Mouse (Mus musculus): Measurements from ENCODE around the gene Tmem205. TPM values are rescaled to one million over a fixed set of nuclear protein-coding genes. Genes with fewer than 3 reads are reported as not detected.

Gene Tmem205
- 60.7 and 62.4 TPM in 2 replicates for polyA plus RNA-seq (2014; fragmentation: Nextera tagmentation; extraction: Ambion mirVana)

DNA sequence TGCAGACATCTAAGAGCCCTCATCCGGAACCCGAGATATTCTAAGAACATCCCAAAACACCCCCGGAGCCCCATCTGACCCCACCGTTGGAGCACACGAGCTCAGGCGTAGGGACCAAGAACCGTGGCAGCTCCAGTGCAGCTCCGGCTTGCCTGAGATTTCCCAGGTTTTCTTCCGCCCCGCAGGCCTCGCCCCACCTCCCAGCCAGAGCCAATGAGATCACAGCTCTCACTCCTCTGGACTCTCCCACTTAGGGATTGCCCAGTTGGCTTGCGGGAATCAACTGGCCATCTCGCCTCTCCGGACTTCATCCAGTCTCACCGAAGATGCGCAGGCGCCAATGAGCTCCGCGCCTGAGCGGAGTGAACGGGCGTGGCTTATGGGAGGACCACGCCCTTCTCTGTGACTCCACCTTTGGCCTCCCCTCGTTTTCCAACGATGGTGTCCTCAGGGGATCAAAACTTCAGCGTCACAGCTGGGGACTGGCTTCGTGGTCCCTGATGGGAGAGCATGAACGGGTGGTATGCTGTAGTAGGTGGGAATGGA is at the start of gene Tmem205, which contains the start of gene Ccdc159:
Tmem205 (minus strand) TSS at position 349 of the 546 bp plus-strand sequence.
Ccdc159 (plus strand) TSS at position 264 of the 546 bp plus-strand sequence.
- H3K4me3 ChIP-seq (ENCODE audit: low read depth, low read length): peak within 1 kb of the TSS; percentile 40
- H3K4me2 ChIP-seq (replicated peaks; ENCODE audit: low read depth, low read length): peak within 1 kb of the TSS; percentile 53
- under 1% methylated on average over 28 of the region's 28 CpGs for WGBS
- H3K27me3 ChIP-seq (ENCODE audit: control insufficient read depth, insufficient read depth, low read length): no peaks in the 10 kb centered on the region
- H3K4me1 ChIP-seq (ENCODE audit: control insufficient read depth, insufficient read depth, low read length): peaks cover 15% of the 10 kb centered on the region; the same call in 1 of the 2 replicates
- peak within 1 kb of the TSS; percentile 29; the same call in 1 of the 2 replicates for H3K27ac ChIP-seq (ENCODE audit: low read length)
- H3K36me3 ChIP-seq (ENCODE audit: control insufficient read depth, insufficient read depth, low read length): no peaks in the 10 kb centered on the region
- H3K9me3 ChIP-seq (ENCODE audit: control insufficient read depth, low read depth, low read length): no peaks in the 10 kb centered on the region
- H3K9ac ChIP-seq (replicated peaks; ENCODE audit: low read depth, low read length): peak within 1 kb of the TSS; percentile 49
- peak; percentile 95 for ATAC-seq (ENCODE audit: insufficient number of reproducible peaks, insufficient read depth, low FRiP score, low read depth)

DNA sequence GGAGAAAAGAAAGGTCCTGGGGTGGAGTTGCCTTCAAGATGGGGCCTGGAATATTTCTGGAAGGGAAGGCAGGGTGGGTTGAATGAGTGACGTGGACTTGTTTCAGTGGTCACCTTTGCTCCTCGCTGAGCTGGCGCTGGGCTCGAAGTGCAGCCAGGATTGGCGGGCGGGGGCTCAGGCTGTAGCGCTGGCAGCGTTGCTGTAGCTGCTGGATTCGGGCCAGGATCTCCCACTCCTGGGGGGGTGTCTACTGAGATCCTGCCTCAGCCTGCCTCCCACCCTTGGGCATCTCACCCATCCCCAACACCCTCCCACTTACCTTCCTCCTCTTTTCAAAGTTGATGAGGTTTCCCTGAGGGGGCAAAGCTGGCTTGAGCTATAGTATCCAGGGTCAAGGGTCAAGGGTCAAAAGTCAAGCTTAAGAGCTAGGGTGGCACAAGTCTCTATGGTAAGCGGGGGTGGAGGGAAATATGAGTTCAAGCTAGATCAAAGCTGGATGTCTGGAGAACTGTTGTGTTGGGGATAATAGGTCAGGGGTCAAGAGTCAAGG is 49.3 kb upstream of the Tmem205 start:
- no peaks in the 10 kb centered on the region for H3K9me3 ChIP-seq (ENCODE audit: control insufficient read depth, low read depth, low read length)
- ATAC-seq (ENCODE audit: insufficient number of reproducible peaks, insufficient read depth, low FRiP score, low read depth): no peak

DNA sequence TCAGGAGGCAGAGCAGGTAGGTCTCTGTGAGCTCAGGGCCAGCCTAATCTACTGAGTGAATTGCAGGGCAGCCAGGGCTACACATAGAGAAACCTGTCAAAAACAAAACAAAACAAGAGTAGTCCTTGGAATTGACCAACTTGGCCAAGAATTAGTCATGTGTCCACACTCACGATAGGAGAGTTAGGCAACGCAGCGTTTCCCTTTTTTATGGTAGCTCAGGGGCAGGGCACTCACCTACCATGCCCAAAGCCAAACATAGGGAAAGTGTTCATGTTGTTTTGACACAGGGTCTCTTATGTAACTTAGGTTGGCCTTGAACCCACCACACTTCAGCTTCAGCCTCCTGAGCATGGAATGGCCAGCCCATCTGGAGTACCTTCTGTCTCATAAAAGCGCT is 41.9 kb upstream of the Tmem205 start:
- Histone ChIP-seq H3K4me3 (ENCODE audit: low read depth, low read length) (no peak overlapping the region), H3K4me2 (replicated peaks; ENCODE audit: low read depth, low read length) (no peak overlapping the region), H3K27ac (ENCODE audit: low read length) (no peak overlapping the region), H3K27me3 (ENCODE audit: control insufficient read depth, insufficient read depth, low read length) (no peaks in the 10 kb centered on the region), H3K9me3 (ENCODE audit: control insufficient read depth, low read depth, low read length) (no peaks in the 10 kb centered on the region), H3K9ac (replicated peaks; ENCODE audit: low read depth, low read length) (no peak overlapping the region), H3K4me1 (ENCODE audit: control insufficient read depth, insufficient read depth, low read length) (no peaks in the 10 kb centered on the region), H3K36me3 (ENCODE audit: control insufficient read depth, insufficient read depth, low read length) (no peaks in the 10 kb centered on the region)
- no peak for ATAC-seq (ENCODE audit: insufficient number of reproducible peaks, insufficient read depth, low FRiP score, low read depth)
- WGBS: 91% methylated on average over 4 of the region's 4 CpGs

More for the DNA sequence above, 49.3 kb upstream of the Tmem205 start:
- no peak overlapping the region for H3K4me2 ChIP-seq (replicated peaks; ENCODE audit: low read depth, low read length)
- no peaks in the 10 kb centered on the region for H3K27me3 ChIP-seq (ENCODE audit: control insufficient read depth, insufficient read depth, low read length)
- H3K4me1 ChIP-seq (ENCODE audit: control insufficient read depth, insufficient read depth, low read length): no peaks in the 10 kb centered on the region
- no peak overlapping the region for H3K4me3 ChIP-seq (ENCODE audit: low read depth, low read length)
- no peak overlapping the region for H3K9ac ChIP-seq (replicated peaks; ENCODE audit: low read depth, low read length)
- no peak overlapping the region for H3K27ac ChIP-seq (ENCODE audit: low read length)
- no peaks in the 10 kb centered on the region for H3K36me3 ChIP-seq (ENCODE audit: control insufficient read depth, insufficient read depth, low read length)
- 83% methylated on average over 10 of the region's 10 CpGs for WGBS

DNA sequence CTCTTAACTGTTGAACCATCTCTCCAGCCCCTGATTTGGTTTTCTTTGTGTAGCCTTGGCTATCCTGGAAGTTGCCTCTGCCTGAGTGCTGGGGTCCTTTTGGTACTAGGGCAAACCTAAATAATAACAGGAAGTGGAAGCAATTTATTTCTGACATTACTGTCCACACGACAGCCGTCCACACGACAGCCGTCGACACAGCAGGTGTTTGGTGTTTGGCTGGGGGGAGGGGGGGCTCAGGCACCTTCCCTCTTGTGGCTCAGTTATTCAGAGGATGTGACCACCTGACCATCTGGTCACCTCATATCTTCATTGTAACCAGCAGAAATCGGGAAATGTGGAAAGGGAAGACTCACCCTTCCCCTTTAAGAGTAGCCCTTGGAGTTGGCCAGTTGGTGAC is 41.5 kb upstream of the Tmem205 start:
- Histone ChIP-seq H3K4me2 (replicated peaks; ENCODE audit: low read depth, low read length) (no peak overlapping the region), H3K27ac (ENCODE audit: low read length) (no peak overlapping the region), H3K36me3 (ENCODE audit: control insufficient read depth, insufficient read depth, low read length) (no peaks in the 10 kb centered on the region), H3K9me3 (ENCODE audit: control insufficient read depth, low read depth, low read length) (no peaks in the 10 kb centered on the region), H3K27me3 (ENCODE audit: control insufficient read depth, insufficient read depth, low read length) (no peaks in the 10 kb centered on the region), H3K9ac (replicated peaks; ENCODE audit: low read depth, low read length) (no peak overlapping the region), H3K4me1 (ENCODE audit: control insufficient read depth, insufficient read depth, low read length) (no peaks in the 10 kb centered on the region), H3K4me3 (ENCODE audit: low read depth, low read length) (no peak overlapping the region)
- 49% methylated on average over 6 of the region's 6 CpGs for WGBS
- no peak for ATAC-seq (ENCODE audit: insufficient number of reproducible peaks, insufficient read depth, low FRiP score, low read depth)

DNA sequence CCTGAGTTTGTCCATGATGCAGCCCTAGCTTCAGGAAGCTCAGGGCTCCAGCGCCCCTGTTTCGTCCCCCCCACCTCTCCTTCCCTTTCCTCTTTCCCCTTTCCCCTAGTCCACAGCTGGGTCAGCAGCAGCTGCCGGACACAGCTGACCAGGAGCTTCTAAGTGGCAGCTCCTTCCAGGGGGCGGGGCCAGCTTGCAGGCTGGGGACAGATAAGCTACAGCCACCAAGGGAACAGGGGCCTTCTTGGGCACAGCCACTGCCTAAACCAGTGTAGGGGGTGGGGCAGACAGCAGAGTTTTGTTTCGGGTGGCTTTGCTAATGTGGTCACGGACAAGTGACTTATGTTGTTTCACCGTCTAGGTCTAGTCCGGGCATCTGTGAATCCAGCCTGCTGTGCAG is 36.1 kb upstream of the Tmem205 start, which contains the start of gene Epor:
Epor (minus strand) TSS at position 90 of the 400 bp plus-strand sequence.
- Histone ChIP-seq H3K36me3 (ENCODE audit: control insufficient read depth, insufficient read depth, low read length) (no peaks in the 10 kb centered on the region), H3K9ac (replicated peaks; ENCODE audit: low read depth, low read length) (0 out of 2 replicates have a peak within 1 kb of the TSS, but pooled peaks have one; percentile 10), H3K27me3 (ENCODE audit: control insufficient read depth, insufficient read depth, low read length) (peaks cover 14% of the 10 kb centered on the region), H3K4me3 (ENCODE audit: low read depth, low read length) (peak within 1 kb of the TSS; percentile 40), H3K9me3 (ENCODE audit: control insufficient read depth, low read depth, low read length) (no peaks in the 10 kb centered on the region), H3K4me1 (ENCODE audit: control insufficient read depth, insufficient read depth, low read length) (peaks cover 16% of the 10 kb centered on the region; the same call in 1 of the 2 replicates), H3K27ac (ENCODE audit: low read length) (no peak within 1 kb of the TSS), H3K4me2 (replicated peaks; ENCODE audit: low read depth, low read length) (peak within 1 kb of the TSS; percentile 91)
- peak; percentile 77 for ATAC-seq (ENCODE audit: insufficient number of reproducible peaks, insufficient read depth, low FRiP score, low read depth)
- 23% methylated on average over 8 of the region's 8 CpGs for WGBS

DNA sequence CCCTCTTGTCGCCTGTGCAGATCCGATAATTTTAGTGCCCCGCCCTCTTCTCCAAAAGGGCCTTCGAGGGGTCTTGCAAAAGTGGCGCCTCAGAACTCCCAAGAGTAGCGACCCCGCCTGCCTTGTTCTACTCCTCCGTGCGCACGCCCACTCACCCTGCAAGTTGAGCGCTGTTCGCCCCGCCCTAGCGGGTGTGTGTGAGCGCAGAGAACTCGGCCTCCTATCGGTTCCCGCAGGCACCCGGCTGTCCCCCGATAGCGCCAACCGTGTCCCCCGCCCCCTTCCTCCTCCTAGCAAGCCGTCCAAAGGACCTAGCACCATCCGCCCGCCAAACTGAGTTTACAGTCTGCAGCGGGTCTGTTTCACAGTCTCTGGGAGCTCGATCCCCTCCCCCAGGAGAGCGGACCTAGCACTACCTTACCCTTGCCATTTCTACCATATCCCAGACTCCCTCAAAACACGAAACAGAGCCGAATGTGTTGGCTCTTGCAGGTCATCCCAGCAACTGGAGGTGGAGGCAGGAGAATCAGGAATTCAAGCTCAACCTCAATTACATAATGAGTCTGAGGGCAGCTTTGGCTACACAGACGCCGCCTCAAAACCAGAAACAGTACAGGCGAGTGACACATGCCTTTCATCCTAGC is 35.2 kb upstream of the Tmem205 start:
- no peak overlapping the region for H3K27ac ChIP-seq (ENCODE audit: low read length)
- ATAC-seq (ENCODE audit: insufficient number of reproducible peaks, insufficient read depth, low FRiP score, low read depth): peak; percentile 90
- no peaks in the 10 kb centered on the region for H3K36me3 ChIP-seq (ENCODE audit: control insufficient read depth, insufficient read depth, low read length)
- H3K4me2 ChIP-seq (replicated peaks; ENCODE audit: low read depth, low read length): peak overlapping the region; percentile 91
- H3K9me3 ChIP-seq (ENCODE audit: control insufficient read depth, low read depth, low read length): no peaks in the 10 kb centered on the region
- peaks cover 16% of the 10 kb centered on the region; the same call in 1 of the 2 replicates for H3K4me1 ChIP-seq (ENCODE audit: control insufficient read depth, insufficient read depth, low read length)
- peak overlapping the region; percentile 40 for H3K4me3 ChIP-seq (ENCODE audit: low read depth, low read length)
- peaks cover 14% of the 10 kb centered on the region for H3K27me3 ChIP-seq (ENCODE audit: control insufficient read depth, insufficient read depth, low read length)
- 2% methylated on average over 34 of the region's 34 CpGs for WGBS
- H3K9ac ChIP-seq (replicated peaks; ENCODE audit: low read depth, low read length): 0 out of 2 replicates have a peak overlapping the region, but pooled peaks have one; percentile 10

DNA sequence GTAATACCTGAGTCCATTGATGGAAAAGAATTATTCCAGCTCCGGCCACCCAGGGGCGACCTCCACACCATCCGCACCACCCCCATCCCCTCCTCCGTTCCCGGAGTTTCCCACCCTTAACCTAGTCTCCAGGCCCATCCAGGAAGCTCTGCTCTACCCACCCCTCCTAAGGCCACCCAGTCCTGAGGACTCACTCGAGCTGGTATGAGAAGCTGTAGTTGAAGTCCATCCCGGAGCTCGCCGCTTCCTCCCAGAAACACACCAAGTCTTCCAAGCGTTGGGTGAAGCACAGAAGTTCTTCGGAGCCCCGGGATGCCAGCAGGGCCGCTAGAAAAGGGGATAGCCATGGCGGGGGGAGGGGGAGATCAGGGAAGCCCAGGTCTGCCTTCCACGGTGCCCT is 34.7 kb upstream of the Tmem205 start:
- Histone ChIP-seq H3K4me1 (ENCODE audit: control insufficient read depth, insufficient read depth, low read length) (peaks cover 16% of the 10 kb centered on the region; the same call in 1 of the 2 replicates), H3K4me3 (ENCODE audit: low read depth, low read length) (peak overlapping the region; percentile 40), H3K9ac (replicated peaks; ENCODE audit: low read depth, low read length) (0 out of 2 replicates have a peak overlapping the region, but pooled peaks have one; percentile 10), H3K9me3 (ENCODE audit: control insufficient read depth, low read depth, low read length) (no peaks in the 10 kb centered on the region), H3K27me3 (ENCODE audit: control insufficient read depth, insufficient read depth, low read length) (peaks cover 14% of the 10 kb centered on the region), H3K4me2 (replicated peaks; ENCODE audit: low read depth, low read length) (peak overlapping the region; percentile 91), H3K27ac (ENCODE audit: low read length) (no peak overlapping the region), H3K36me3 (ENCODE audit: control insufficient read depth, insufficient read depth, low read length) (no peaks in the 10 kb centered on the region)
- no peak; the same call in 1 of the 2 replicates for ATAC-seq (ENCODE audit: insufficient number of reproducible peaks, insufficient read depth, low FRiP score, low read depth)
- WGBS: 0% methylated on average over 15 of the region's 15 CpGs

DNA sequence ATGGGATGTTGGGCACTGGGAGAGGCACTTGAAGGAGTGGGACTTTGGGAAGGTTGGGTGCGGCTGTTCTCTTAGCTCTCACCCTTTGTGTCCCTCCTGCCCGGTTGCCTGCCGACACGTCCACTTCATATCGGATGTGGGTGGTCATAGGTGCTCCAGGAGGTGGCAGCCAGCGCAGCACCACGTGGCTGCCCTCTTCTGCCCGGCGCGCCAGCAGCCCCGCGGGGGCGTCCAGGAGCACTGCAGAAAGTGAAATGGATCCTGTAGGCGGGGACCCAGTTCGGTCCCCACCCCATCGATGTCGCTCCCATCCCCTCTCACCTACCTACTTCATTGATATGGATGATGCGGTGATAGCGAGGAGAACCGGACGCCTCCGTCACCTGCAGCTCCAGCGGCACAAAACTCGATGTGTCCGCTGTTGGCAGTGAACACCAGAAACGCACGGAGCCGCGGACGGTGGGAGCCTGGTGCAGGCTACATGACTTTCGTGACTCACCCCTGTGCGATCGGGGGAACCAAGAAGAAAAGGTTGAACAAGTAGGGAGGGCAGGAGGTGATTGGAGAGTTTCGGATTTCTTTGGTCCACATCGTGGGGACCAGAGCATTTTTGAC is 34.1 kb upstream of the Tmem205 start:
- Histone ChIP-seq H3K27ac (ENCODE audit: low read length) (no peak overlapping the region), H3K9ac (replicated peaks; ENCODE audit: low read depth, low read length) (no peak overlapping the region), H3K27me3 (ENCODE audit: control insufficient read depth, insufficient read depth, low read length) (peaks cover 14% of the 10 kb centered on the region), H3K36me3 (ENCODE audit: control insufficient read depth, insufficient read depth, low read length) (no peaks in the 10 kb centered on the region), H3K4me2 (replicated peaks; ENCODE audit: low read depth, low read length) (peak overlapping the region; percentile 91), H3K9me3 (ENCODE audit: control insufficient read depth, low read depth, low read length) (no peaks in the 10 kb centered on the region), H3K4me1 (ENCODE audit: control insufficient read depth, insufficient read depth, low read length) (peaks cover 16% of the 10 kb centered on the region; the same call in 1 of the 2 replicates), H3K4me3 (ENCODE audit: low read depth, low read length) (peak overlapping the region; percentile 40)
- WGBS: 2% methylated on average over 35 of the region's 35 CpGs
- ATAC-seq (ENCODE audit: insufficient number of reproducible peaks, insufficient read depth, low FRiP score, low read depth): no peak
